Mouse (Mus musculus): ENCODE measurements around the gene Vsig8. TPM values are rescaled to one million over a fixed set of nuclear protein-coding genes. Genes with fewer than 3 reads are reported as not detected.
A peak's percentile ranks its signal among the peaks of the same experiment; 100 is the strongest.

The Vsig8 gene
- polyA plus RNA-seq, 1 experiment from 2014 or later, result 0.28 TPM

DNA sequence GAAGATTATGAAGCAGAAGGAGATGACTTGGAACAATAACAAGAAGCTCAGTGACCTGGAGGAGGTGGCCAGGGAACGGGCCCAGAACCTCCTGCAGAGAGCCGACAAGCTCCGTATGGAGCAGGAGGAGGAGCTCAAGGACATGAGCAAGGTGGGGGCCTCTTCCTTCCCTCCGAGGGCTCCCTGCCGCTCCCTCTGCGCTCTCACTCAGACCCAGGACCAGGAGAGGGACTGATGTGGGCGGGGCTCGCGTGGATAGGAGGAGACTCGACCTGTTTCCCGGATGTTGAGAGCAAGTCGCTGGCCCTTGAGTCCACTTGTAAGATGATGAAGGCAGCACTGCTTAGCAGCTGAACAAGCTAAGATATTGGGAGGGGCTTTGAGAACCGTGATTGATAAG is 23.2 kb upstream of the Vsig8 start:
- Histone ChIP-seq H3K27me3 (peaks cover 28% of the 10 kb centered on the region), H3K36me3 (replicated peaks) (no peaks in the 10 kb centered on the region), H3K9me3 (no peaks in the 10 kb centered on the region), H3K4me1 (peaks cover 25% of the 10 kb centered on the region), H3K4me3 (replicated peaks) (peak overlapping the region; percentile 22), H3K27ac (no peak overlapping the region), H3K4me2 (peak overlapping the region; percentile 46), H3K9ac (no peak overlapping the region)
- 0% methylated on average over 13 of the region's 13 CpGs for WGBS
- peak; percentile 47 for ATAC-seq (ENCODE audit: low FRiP score)

DNA sequence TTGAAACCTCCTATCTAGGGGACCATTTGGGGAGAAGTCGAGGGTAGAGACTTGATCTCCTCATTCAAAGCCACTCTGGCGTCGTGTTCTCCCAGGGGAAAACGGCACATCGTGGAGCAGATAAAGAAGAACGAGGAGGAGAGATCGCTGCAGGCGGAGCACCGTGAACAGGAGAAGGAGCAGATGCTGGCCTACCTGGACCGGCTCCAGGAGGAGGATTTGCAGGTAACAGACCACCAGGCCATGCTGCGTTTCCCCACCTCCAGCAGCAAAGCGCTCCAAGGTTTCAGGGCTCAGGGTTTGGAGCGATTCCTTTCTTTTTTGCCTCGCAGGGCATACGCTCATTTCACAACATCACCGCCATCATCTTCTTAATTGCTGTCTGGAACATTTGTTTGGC is 20.6 kb upstream of the Vsig8 start:
- Histone ChIP-seq H3K27ac (no peak overlapping the region), H3K9me3 (no peaks in the 10 kb centered on the region), H3K36me3 (replicated peaks) (no peaks in the 10 kb centered on the region), H3K9ac (no peak overlapping the region), H3K27me3 (0 out of 2 replicates have a peak, but pooled peaks cover 24% of the 10 kb centered on the region), H3K4me2 (no peak overlapping the region), H3K4me1 (peaks cover 34% of the 10 kb centered on the region), H3K4me3 (replicated peaks) (no peak overlapping the region)
- 85% methylated on average over 16 of the region's 16 CpGs for WGBS
- no peak for ATAC-seq (ENCODE audit: low FRiP score)

DNA sequence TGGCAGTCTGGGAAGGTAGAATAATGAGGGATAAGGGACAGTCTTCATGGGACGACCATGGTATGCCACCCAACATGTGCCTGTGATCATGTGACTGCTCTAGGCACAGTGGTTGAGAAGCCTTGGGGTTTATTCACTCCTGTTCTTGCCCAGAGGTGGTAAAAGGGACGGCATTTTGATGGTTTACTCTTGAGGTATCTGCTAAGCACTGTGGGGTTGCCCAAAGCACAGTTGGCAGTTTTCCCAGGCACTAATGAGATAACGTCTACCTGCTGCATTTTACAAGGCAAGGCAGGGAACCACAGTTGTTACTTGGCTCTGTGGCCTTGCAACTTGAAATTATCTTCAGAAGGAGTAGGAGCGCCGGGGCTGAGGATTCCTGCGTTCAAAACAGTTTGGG is 15.9 kb upstream of the Vsig8 start:
- no peak for ATAC-seq (ENCODE audit: low FRiP score)
- Histone ChIP-seq H3K4me2 (no peak overlapping the region), H3K9ac (no peak overlapping the region), H3K9me3 (no peaks in the 10 kb centered on the region), H3K4me1 (peaks cover 14% of the 10 kb centered on the region; the same call in 1 of the 2 replicates), H3K36me3 (replicated peaks) (no peaks in the 10 kb centered on the region), H3K4me3 (replicated peaks) (no peak overlapping the region), H3K27ac (no peak overlapping the region), H3K27me3 (no peaks in the 10 kb centered on the region)
- 50% methylated on average over 6 of the region's 6 CpGs for WGBS

DNA sequence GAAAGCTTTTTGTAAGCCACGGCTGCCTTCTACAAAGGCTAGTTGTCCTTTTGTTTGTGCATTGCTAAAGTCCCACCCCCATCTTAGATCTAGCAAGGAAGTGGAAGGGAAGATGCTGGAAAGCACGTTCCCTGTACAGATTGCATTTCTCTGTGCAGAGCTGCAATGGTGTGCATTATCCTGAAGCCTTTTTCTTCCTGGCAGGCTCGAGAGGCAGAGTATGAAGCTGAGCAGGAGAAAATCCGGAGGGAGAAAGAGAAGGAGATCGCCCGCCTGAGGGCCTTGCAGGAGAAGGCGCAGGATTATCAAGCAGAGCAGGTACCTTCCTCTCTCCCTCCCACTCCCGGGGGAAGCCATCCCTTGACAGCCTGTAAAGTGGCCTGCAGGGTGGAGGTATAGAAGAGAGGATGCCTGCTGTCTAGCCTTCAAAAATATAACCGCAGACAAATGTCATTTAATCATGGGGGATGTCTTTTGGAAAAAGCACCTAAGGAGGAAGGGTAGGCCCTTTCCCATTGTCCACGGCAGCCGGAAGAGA is 15.4 kb upstream of the Vsig8 start:
- H3K9me3 ChIP-seq, result no peaks in the 10 kb centered on the region
- 45% methylated on average over 11 of the region's 11 CpGs for WGBS
- peak overlapping the region; percentile 5; the same call in 1 of the 2 replicates for H3K27ac ChIP-seq
- ATAC-seq (ENCODE audit: low FRiP score), result no peak
- H3K27me3 ChIP-seq, result no peaks in the 10 kb centered on the region
- no peak overlapping the region for H3K9ac ChIP-seq
- no peaks in the 10 kb centered on the region for H3K36me3 ChIP-seq (replicated peaks)
- no peak overlapping the region for H3K4me2 ChIP-seq
- no peak overlapping the region for H3K4me3 ChIP-seq (replicated peaks)
- peaks cover 14% of the 10 kb centered on the region; the same call in 1 of the 2 replicates for H3K4me1 ChIP-seq

DNA sequence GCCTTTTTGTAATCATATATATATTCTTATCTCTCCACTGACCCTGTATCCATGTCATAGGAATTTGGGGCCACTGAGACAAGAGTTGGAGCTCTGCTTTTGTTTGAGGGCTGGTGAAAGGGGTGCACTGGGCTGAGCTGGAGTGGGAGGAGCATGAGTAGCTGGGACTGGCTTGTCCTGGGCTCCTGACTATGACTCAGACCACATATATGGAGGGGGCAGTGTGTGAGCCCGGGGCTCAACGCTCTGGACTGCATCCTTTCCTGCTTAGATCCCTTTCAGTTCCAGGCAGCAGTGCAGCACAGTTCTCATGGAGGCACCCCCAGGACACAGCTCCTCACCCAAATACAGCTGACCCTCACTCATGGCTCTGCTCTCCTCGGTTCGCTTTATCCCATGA is 9.7 kb upstream of the Vsig8 start:
- no peak overlapping the region for H3K27ac ChIP-seq
- H3K9ac ChIP-seq, result no peak overlapping the region
- H3K27me3 ChIP-seq, result peaks cover 7% of the 10 kb centered on the region; the same call in 1 of the 2 replicates
- 91% methylated on average over 4 of the region's 4 CpGs for WGBS
- H3K9me3 ChIP-seq, result no peaks in the 10 kb centered on the region
- ATAC-seq (ENCODE audit: low FRiP score), result no peak
- peaks cover 19% of the 10 kb centered on the region for H3K4me1 ChIP-seq
- no peak overlapping the region for H3K4me3 ChIP-seq (replicated peaks)
- H3K36me3 ChIP-seq (replicated peaks), result no peaks in the 10 kb centered on the region
- no peak overlapping the region for H3K4me2 ChIP-seq

DNA sequence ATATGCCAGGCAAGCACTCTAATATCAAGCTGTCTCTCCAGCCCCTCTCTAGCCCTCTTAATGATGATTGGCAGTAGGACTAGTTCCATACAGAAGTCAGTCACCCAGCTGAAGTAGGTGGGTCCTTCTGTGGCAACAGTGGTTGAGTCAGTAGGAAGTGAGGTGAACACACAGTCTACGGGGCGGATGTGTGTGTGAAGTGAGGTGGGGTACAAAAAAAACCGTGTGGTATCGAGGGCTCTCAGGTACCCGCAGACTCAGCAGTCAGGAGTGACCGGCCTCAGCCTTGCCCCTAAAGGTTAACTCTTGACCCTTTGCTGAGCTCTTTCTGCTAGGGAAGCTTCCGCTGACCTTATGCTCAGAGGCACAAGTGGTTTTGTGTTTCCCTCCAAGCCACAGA is 7.2 kb upstream of the Vsig8 start:
- H3K4me1 ChIP-seq, result peaks cover 33% of the 10 kb centered on the region
- H3K27me3 ChIP-seq, result peaks cover 7% of the 10 kb centered on the region; the same call in 1 of the 2 replicates

DNA sequence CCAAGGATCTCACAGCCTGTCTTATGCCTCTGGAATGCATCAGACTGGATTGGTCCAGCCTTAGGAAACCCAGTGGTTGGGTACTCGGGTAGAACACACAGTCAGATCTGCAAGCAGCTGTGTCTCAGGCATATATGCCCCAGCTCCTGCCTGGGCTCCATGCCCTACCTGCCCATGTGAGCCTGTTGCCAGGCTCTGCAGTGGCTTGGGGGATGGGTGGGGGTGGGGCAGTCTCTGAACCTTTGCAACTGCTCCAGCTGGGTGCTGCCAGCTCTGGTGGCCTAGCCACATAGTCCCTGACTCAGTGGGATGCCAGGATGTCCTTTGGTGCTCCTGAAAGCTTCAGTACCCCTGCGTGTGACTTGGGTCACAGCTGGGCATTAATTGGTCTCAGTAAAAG is 6.4 kb upstream of the Vsig8 start:
- Histone ChIP-seq H3K27me3 (peaks cover 7% of the 10 kb centered on the region; the same call in 1 of the 2 replicates), H3K4me1 (peaks cover 33% of the 10 kb centered on the region), H3K4me2 (peak overlapping the region; percentile 71), H3K9me3 (no peaks in the 10 kb centered on the region), H3K9ac (0 out of 2 replicates have a peak overlapping the region, but pooled peaks have one; percentile 53), H3K4me3 (replicated peaks) (peak overlapping the region; percentile 47), H3K27ac (no peak overlapping the region), H3K36me3 (replicated peaks) (no peaks in the 10 kb centered on the region)
- WGBS, result 6% methylated on average over 2 of the region's 2 CpGs
- no peak for ATAC-seq (ENCODE audit: low FRiP score)

More for the DNA sequence above, 7.2 kb upstream of the Vsig8 start:
- Histone ChIP-seq H3K36me3 (replicated peaks) (no peaks in the 10 kb centered on the region), H3K4me3 (replicated peaks) (no peak overlapping the region), H3K9ac (no peak overlapping the region), H3K9me3 (no peaks in the 10 kb centered on the region), H3K4me2 (no peak overlapping the region), H3K27ac (no peak overlapping the region)
- 63% methylated on average over 7 of the region's 7 CpGs for WGBS
- no peak for ATAC-seq (ENCODE audit: low FRiP score)

DNA sequence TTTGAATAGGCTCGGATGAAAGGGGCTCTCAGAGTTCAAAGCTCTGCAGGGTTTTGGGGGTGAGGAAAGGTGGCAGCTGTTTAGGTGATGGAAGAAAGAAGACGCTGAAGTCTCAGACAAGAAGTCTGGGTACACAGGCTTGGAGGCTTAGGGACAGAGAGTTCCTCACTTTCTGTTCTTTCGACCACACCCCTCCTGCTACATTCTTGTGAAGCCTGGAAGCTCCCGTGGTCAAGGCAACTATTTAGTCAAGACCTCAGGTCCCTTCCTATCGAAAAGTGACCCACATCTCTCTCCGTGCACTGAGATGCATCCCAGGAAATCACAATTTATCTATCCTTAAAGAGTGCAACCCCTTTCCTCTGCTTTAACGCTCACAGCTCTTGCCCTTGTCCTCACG is 6.0 kb upstream of the Vsig8 start:
- Histone ChIP-seq H3K9me3 (no peaks in the 10 kb centered on the region), H3K36me3 (replicated peaks) (no peaks in the 10 kb centered on the region), H3K27ac (no peak overlapping the region), H3K4me2 (peak overlapping the region; percentile 71), H3K4me1 (peaks cover 33% of the 10 kb centered on the region), H3K9ac (peak overlapping the region; percentile 53), H3K27me3 (peaks cover 7% of the 10 kb centered on the region; the same call in 1 of the 2 replicates), H3K4me3 (replicated peaks) (peak overlapping the region; percentile 47)
- no peak for ATAC-seq (ENCODE audit: low FRiP score)
- WGBS, result 4% methylated on average over 8 of the region's 8 CpGs

DNA sequence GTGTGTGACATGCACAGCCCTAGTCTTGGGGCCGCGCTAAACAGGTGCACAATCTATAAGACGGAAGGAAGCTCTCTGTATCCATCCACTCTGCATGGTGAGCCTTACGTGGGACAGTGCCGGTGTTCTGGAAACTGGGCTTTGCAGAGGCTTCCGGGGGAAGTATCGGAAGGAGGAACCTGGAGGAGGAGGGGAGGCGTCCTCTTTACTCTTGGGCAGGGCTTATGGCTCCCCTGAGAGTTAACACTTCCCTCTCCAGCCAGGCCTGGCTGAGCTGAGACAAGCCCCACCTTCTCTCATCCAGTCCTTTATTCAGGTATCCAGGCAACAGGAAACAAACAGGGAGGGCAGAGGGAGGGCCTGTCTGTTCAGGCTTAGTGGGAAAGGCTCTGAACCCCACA is 5.2 kb upstream of the Vsig8 start:
- peak; percentile 92 for ATAC-seq (ENCODE audit: low FRiP score)
- H3K4me1 ChIP-seq, result peaks cover 33% of the 10 kb centered on the region
- H3K9ac ChIP-seq, result peak overlapping the region; percentile 53
- H3K4me2 ChIP-seq, result peak overlapping the region; percentile 71
- no peak overlapping the region for H3K27ac ChIP-seq
- H3K4me3 ChIP-seq (replicated peaks), result peak overlapping the region; percentile 47
- WGBS, result 0% methylated on average over 8 of the region's 8 CpGs
- peaks cover 9% of the 10 kb centered on the region; the same call in 1 of the 2 replicates for H3K27me3 ChIP-seq
- no peaks in the 10 kb centered on the region for H3K36me3 ChIP-seq (replicated peaks)
- H3K9me3 ChIP-seq, result no peaks in the 10 kb centered on the region

DNA sequence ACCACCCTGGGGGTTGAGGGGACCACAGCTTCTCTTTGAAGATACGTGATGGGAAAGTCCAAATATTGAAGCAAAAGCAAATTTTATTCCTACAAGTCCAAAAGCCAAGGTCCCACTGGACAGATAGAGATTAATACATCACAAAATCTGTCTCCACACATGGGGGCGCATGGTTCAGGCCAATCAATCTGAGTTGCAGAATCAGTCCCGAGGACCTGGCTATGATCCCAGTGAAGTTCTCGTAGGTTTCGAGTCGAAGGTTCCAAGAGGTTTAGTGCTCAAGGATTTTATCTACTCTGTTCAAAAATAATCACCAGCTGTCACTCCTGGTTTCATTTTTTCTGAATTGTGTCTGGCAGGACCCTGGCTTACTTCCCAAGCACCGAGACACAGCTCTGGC is 4.7 kb upstream of the Vsig8 start:
- no peak overlapping the region for H3K27ac ChIP-seq
- WGBS, result 53% methylated on average over 7 of the region's 7 CpGs
- H3K36me3 ChIP-seq (replicated peaks), result no peaks in the 10 kb centered on the region
- H3K4me2 ChIP-seq, result peak overlapping the region; percentile 71
- H3K4me1 ChIP-seq, result peaks cover 33% of the 10 kb centered on the region
- no peaks in the 10 kb centered on the region for H3K9me3 ChIP-seq
- peak; percentile 5; the same call in 1 of the 2 replicates for ATAC-seq (ENCODE audit: low FRiP score)
- peaks cover 14% of the 10 kb centered on the region; the same call in 1 of the 2 replicates for H3K27me3 ChIP-seq
- H3K4me3 ChIP-seq (replicated peaks), result peak overlapping the region; percentile 47; the same call in 1 of the 2 replicates
- no peak overlapping the region for H3K9ac ChIP-seq

DNA sequence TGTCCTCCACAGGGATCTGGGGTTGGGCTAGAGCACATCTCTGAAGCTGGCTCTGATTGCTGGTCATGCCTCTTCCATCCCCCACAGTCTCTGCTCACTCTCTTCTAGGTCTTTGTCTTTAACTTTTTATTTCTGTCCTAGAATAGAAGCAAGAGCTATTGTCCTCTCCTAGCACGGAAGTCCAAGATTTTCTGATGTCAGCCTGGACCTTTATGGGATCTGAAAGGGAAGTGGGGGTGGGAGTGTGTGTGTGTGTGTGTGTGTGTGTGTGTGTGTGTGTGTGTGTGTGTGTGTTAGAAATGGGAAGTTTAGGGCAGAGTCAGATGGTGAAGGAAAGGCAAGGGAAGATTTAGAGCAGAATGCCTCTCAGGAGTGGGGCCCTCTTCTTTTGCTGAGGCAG is 3.1 kb upstream of the Vsig8 start:
- Histone ChIP-seq H3K36me3 (replicated peaks) (no peaks in the 10 kb centered on the region), H3K4me2 (no peak overlapping the region), H3K9me3 (no peaks in the 10 kb centered on the region), H3K9ac (no peak overlapping the region), H3K27ac (no peak overlapping the region), H3K27me3 (peaks cover 17% of the 10 kb centered on the region; the same call in 1 of the 2 replicates), H3K4me1 (peaks cover 33% of the 10 kb centered on the region), H3K4me3 (replicated peaks) (no peak overlapping the region)
- 45% methylated on average over 1 of the region's 1 CpGs for WGBS
- no peak for ATAC-seq (ENCODE audit: low FRiP score)

DNA sequence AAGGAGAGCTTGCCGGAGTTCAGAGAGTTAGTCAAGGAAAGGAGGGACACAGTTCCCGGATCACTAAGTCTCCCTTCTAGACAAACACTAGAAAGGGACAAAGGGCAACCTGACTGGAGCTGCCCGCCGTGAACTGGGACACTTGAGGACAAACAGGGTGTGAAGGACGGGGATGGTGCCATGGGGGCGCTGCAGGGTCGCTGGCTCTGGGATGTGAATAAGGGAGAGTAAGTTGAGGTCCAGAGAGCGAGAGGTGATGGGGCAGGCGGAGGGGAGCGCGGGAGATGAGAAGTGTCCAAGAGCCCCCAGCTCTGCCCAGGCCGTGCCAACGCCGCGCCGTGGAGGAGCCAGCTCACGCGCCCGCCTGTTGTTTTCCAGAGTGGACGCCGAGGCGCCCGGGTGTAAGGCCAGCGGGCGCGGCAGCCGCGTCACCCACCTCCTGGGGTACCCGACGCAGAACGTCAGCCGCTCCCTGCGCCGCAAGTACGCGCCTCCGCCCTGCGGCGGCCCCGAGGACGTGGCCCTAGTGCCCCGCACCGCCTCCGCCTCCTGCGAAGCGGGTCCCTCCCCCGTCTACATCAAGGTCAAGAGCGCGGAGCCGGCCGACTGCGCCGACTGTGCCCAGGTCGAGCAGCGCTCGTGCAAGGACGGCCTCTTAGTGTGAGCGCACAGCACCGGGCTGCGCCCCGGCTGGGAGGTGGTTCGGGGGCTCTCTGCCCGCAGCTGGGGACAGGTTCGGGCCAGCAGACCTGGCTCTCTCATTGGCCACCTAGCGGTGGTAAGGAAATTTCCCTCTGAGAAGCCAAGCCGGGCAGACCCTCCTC is 7.1 kb downstream of the Vsig8 start:
- Histone ChIP-seq H3K9me3 (no peaks in the 10 kb centered on the region), H3K36me3 (replicated peaks) (no peaks in the 10 kb centered on the region), H3K9ac (peak overlapping the region; percentile 72), H3K4me3 (replicated peaks) (peak overlapping the region; percentile 70), H3K4me2 (peak overlapping the region; percentile 97), H3K27me3 (peaks cover 65% of the 10 kb centered on the region), H3K27ac (no peak overlapping the region), H3K4me1 (peaks cover 19% of the 10 kb centered on the region)
- under 1% methylated on average over 66 of the region's 66 CpGs for WGBS
- peak; percentile 90 for ATAC-seq (ENCODE audit: low FRiP score)

Measured in forebrain, embryonic 12.5 days (tissue).